Mouse (Mus musculus): ENCODE results near the gene Tmcc1. TPM values are rescaled to one million over a fixed set of nuclear protein-coding genes. Genes with fewer than 3 reads are reported as not detected.
A peak's percentile ranks its signal among the peaks of the same experiment; 100 is the strongest.

The Tmcc1 gene
- polyA plus RNA-seq, 1 experiment from 2014 or later = 14.1 TPM

- H3K4me1 ChIP-seq (ENCODE audit: control insufficient read depth, insufficient read depth, low read length) = no peaks in the 10 kb centered on the region
- ATAC-seq (ENCODE audit: low FRiP score, low TSS enrichment) = no peak
- no peaks in the 10 kb centered on the region for H3K9me3 ChIP-seq (ENCODE audit: control insufficient read depth, low read length)
- H3K27me3 ChIP-seq (ENCODE audit: control insufficient read depth, insufficient read depth, low read length) = no peaks in the 10 kb centered on the region
- 71% methylated on average over 2 of the region's 2 CpGs for whole genome bisulfite sequencing
- no peak overlapping the region for H3K4me2 ChIP-seq (replicated peaks; ENCODE audit: low read depth, low read length)
- no peaks in the 10 kb centered on the region for H3K36me3 ChIP-seq (ENCODE audit: control insufficient read depth, insufficient read depth, low read length)
- H3K9ac ChIP-seq (ENCODE audit: low read depth, low read length) = no peak overlapping the region
- no peak overlapping the region for H3K27ac ChIP-seq (ENCODE audit: low read depth, low read length)
- H3K4me3 ChIP-seq (ENCODE audit: low read length) = no peak overlapping the region
Observed at GRCm38 (mm10) chr6:116199682-116200081, 6.4 kb upstream of the Tmcc1 start.

DNA sequence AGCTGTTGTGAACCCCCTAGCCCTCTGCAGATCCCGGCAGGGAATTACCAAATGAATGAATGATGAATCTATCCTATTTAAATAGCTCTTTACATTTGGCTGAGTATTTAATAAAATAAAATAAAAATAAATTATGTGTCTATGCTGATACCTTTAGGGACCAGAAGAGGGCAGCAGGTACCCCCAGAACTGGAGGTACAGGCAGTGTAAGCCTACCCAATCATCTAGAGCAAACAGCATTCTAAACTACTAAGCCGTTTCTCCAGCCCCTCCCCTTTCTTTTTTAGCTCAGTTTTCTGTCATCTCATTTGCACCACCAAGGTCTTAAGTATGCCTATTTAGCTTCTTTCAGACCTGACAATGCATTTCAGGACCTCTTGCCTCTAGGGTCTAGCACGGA, 4.9 kb upstream of the Tmcc1 start:
- Histone ChIP-seq H3K9ac (ENCODE audit: low read depth, low read length) (no peak overlapping the region), H3K4me1 (ENCODE audit: control insufficient read depth, insufficient read depth, low read length) (no peaks in the 10 kb centered on the region), H3K9me3 (ENCODE audit: control insufficient read depth, low read length) (no peaks in the 10 kb centered on the region), H3K36me3 (ENCODE audit: control insufficient read depth, insufficient read depth, low read length) (no peaks in the 10 kb centered on the region), H3K27me3 (ENCODE audit: control insufficient read depth, insufficient read depth, low read length) (no peaks in the 10 kb centered on the region), H3K4me3 (ENCODE audit: low read length) (no peak overlapping the region), H3K4me2 (replicated peaks; ENCODE audit: low read depth, low read length) (no peak overlapping the region), H3K27ac (ENCODE audit: low read depth, low read length) (no peak overlapping the region)
- no peak for ATAC-seq (ENCODE audit: low FRiP score, low TSS enrichment)
- WGBS = 36% methylated on average over 3 of the region's 3 CpGs

GRCm38 (mm10) chr6:116195811-116196210, 2.5 kb upstream of the Tmcc1 start:
- Histone ChIP-seq H3K9me3 (ENCODE audit: control insufficient read depth, low read length) (no peaks in the 10 kb centered on the region), H3K27me3 (ENCODE audit: control insufficient read depth, insufficient read depth, low read length) (no peaks in the 10 kb centered on the region)

DNA sequence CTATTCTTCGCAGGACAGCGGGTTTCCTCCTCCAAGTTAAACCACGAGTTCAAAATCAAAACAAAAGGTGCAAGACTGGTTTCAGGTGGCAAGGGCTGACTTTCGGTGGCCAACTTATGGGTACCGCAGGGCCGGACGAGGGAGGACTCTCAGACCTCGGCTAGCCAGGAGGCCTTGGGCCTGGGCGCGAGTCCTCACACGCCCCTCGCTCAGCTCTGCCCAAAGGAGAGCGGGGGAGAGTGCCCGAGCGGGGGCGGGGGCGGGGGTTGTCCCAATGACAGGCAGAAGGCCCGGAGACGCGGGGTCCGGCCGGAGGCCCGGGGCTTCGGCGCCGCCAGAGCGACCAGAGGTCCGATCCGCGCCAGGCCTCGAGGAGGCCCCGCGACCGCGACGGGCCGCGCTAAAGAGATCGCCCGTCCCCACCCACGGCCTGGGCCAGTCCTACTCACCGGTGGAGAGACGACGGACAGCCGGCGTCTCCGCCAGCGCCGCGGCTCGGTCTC, 426 bp downstream of the Tmcc1 start:
- H3K27me3 ChIP-seq (ENCODE audit: control insufficient read depth, insufficient read depth, low read length) = no peaks in the 10 kb centered on the region
- ATAC-seq (ENCODE audit: low FRiP score, low TSS enrichment) = peak; percentile 88
- peak overlapping the region; percentile 88 for H3K9ac ChIP-seq (ENCODE audit: low read depth, low read length)
- peak overlapping the region; percentile 85 for H3K4me2 ChIP-seq (replicated peaks; ENCODE audit: low read depth, low read length)
- no peaks in the 10 kb centered on the region for H3K9me3 ChIP-seq (ENCODE audit: control insufficient read depth, low read length)
- peak overlapping the region; percentile 63 for H3K27ac ChIP-seq (ENCODE audit: low read depth, low read length)
- peak overlapping the region; percentile 88 for H3K4me3 ChIP-seq (ENCODE audit: low read length)
- peaks cover 12% of the 10 kb centered on the region; the same call in 1 of the 2 replicates for H3K4me1 ChIP-seq (ENCODE audit: control insufficient read depth, insufficient read depth, low read length)
- WGBS = under 1% methylated on average over 40 of the region's 51 CpGs
- H3K36me3 ChIP-seq (ENCODE audit: control insufficient read depth, insufficient read depth, low read length) = no peaks in the 10 kb centered on the region

More at GRCm38 (mm10) chr6:116195811-116196210, 2.5 kb upstream of the Tmcc1 start:
- Histone ChIP-seq H3K4me3 (ENCODE audit: low read length) (no peak overlapping the region), H3K4me1 (ENCODE audit: control insufficient read depth, insufficient read depth, low read length) (peaks cover 12% of the 10 kb centered on the region; the same call in 1 of the 2 replicates), H3K4me2 (replicated peaks; ENCODE audit: low read depth, low read length) (no peak overlapping the region), H3K36me3 (ENCODE audit: control insufficient read depth, insufficient read depth, low read length) (no peaks in the 10 kb centered on the region), H3K9ac (ENCODE audit: low read depth, low read length) (no peak overlapping the region), H3K27ac (ENCODE audit: low read depth, low read length) (no peak overlapping the region)
- ATAC-seq (ENCODE audit: low FRiP score, low TSS enrichment) = no peak
- WGBS = 74% methylated on average over 8 of the region's 8 CpGs

DNA sequence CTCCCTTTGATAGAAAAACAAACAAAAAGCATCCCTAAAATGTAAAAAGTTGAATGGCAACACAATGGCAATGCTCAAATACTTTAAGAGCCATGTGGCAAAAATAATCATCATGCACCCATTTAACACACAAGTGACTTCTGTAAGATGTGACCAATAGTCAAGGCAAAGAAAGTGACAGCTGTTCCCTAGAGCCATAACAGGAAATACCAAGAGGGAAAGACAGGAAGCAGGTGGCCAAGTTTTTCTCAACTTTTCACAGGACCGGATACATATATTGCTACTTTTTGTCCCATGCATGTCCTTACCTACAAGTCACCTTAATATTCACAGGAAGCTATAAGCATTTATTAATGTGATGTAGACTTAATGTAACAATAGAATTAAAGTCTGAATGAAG, 3.9 kb downstream of the Tmcc1 start:
- Histone ChIP-seq H3K27me3 (ENCODE audit: control insufficient read depth, insufficient read depth, low read length) (no peaks in the 10 kb centered on the region), H3K27ac (ENCODE audit: low read depth, low read length) (no peak overlapping the region), H3K9ac (ENCODE audit: low read depth, low read length) (no peak overlapping the region), H3K4me1 (ENCODE audit: control insufficient read depth, insufficient read depth, low read length) (peaks cover 12% of the 10 kb centered on the region; the same call in 1 of the 2 replicates), H3K36me3 (ENCODE audit: control insufficient read depth, insufficient read depth, low read length) (no peaks in the 10 kb centered on the region), H3K4me2 (replicated peaks; ENCODE audit: low read depth, low read length) (no peak overlapping the region), H3K4me3 (ENCODE audit: low read length) (no peak overlapping the region), H3K9me3 (ENCODE audit: control insufficient read depth, low read length) (no peaks in the 10 kb centered on the region)
- 65% methylated on average over 1 of the region's 1 CpGs for WGBS
- no peak for ATAC-seq (ENCODE audit: low FRiP score, low TSS enrichment)

DNA sequence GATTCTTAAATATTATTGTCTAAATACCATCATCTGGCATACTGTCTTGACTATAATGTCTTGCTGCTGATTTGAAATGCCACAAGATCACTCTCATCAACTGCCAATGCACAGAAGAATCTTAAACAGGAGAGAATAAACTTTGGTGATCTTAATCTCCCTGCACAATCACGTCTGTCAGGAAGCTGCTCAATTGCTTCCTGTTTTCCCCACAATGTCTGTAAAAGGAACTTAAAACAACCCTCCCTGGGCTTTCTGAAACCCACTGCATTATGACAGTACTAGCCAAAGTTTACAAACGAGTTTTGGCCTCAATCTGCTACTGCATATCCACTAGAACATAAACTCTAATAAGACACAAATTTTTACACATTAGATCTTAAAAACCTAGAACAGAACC, 6.8 kb downstream of the Tmcc1 start:
- H3K27me3 ChIP-seq (ENCODE audit: control insufficient read depth, insufficient read depth, low read length) = no peaks in the 10 kb centered on the region
- peaks cover 6% of the 10 kb centered on the region; the same call in 1 of the 2 replicates for H3K4me1 ChIP-seq (ENCODE audit: control insufficient read depth, insufficient read depth, low read length)
- no peak for ATAC-seq (ENCODE audit: low FRiP score, low TSS enrichment)
- no peak overlapping the region for H3K4me3 ChIP-seq (ENCODE audit: low read length)
- no peaks in the 10 kb centered on the region for H3K36me3 ChIP-seq (ENCODE audit: control insufficient read depth, insufficient read depth, low read length)
- WGBS = 31% methylated on average over 2 of the region's 2 CpGs
- no peak overlapping the region for H3K4me2 ChIP-seq (replicated peaks; ENCODE audit: low read depth, low read length)
- no peaks in the 10 kb centered on the region for H3K9me3 ChIP-seq (ENCODE audit: control insufficient read depth, low read length)
- H3K9ac ChIP-seq (ENCODE audit: low read depth, low read length) = no peak overlapping the region
- H3K27ac ChIP-seq (ENCODE audit: low read depth, low read length) = no peak overlapping the region

GRCm38 (mm10) chr6:116183509-116183908, 9.8 kb downstream of the Tmcc1 start:
- no peak for ATAC-seq (ENCODE audit: low FRiP score, low TSS enrichment)
- H3K27ac ChIP-seq (ENCODE audit: low read depth, low read length) = no peak overlapping the region
- H3K4me3 ChIP-seq (ENCODE audit: low read length) = no peak overlapping the region
- no peak overlapping the region for H3K9ac ChIP-seq (ENCODE audit: low read depth, low read length)
- 90% methylated on average over 5 of the region's 5 CpGs for WGBS
- no peak overlapping the region for H3K4me2 ChIP-seq (replicated peaks; ENCODE audit: low read depth, low read length)
- no peaks in the 10 kb centered on the region for H3K9me3 ChIP-seq (ENCODE audit: control insufficient read depth, low read length)
- no peaks in the 10 kb centered on the region for H3K27me3 ChIP-seq (ENCODE audit: control insufficient read depth, insufficient read depth, low read length)
- H3K4me1 ChIP-seq (ENCODE audit: control insufficient read depth, insufficient read depth, low read length) = no peaks in the 10 kb centered on the region
- no peaks in the 10 kb centered on the region for H3K36me3 ChIP-seq (ENCODE audit: control insufficient read depth, insufficient read depth, low read length)

GRCm38 (mm10) chr6:116180731-116181130, 12.6 kb downstream of the Tmcc1 start:
- no peaks in the 10 kb centered on the region for H3K4me1 ChIP-seq (ENCODE audit: control insufficient read depth, insufficient read depth, low read length)
- no peak overlapping the region for H3K9ac ChIP-seq (ENCODE audit: low read depth, low read length)
- H3K27ac ChIP-seq (ENCODE audit: low read depth, low read length) = no peak overlapping the region
- ATAC-seq (ENCODE audit: low FRiP score, low TSS enrichment) = no peak
- H3K9me3 ChIP-seq (ENCODE audit: control insufficient read depth, low read length) = no peaks in the 10 kb centered on the region
- H3K4me3 ChIP-seq (ENCODE audit: low read length) = no peak overlapping the region
- H3K27me3 ChIP-seq (ENCODE audit: control insufficient read depth, insufficient read depth, low read length) = no peaks in the 10 kb centered on the region
- H3K4me2 ChIP-seq (replicated peaks; ENCODE audit: low read depth, low read length) = no peak overlapping the region
- WGBS = 65% methylated on average over 3 of the region's 3 CpGs
- H3K36me3 ChIP-seq (ENCODE audit: control insufficient read depth, insufficient read depth, low read length) = no peaks in the 10 kb centered on the region

DNA sequence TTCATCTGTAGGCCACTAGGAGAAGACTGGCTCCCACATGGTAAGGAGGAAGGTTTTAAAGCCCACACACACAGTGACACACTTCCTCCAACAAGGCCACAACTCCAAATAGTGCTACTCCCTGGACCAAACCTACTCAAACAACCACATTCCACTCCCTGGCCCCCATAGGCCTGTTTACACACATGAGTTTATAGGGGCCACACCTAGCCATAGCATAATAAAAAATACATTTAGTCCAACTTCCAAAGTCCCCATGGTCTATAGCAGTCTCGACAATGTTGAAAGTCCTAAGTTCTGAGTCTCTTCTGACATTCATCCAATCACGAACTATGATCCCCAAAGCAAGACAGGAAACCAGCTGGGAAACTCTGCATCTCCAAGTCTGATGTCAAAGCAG, 14.9 kb downstream of the Tmcc1 start:
- no peak for ATAC-seq (ENCODE audit: low FRiP score, low TSS enrichment)
- no peak overlapping the region for H3K4me3 ChIP-seq (ENCODE audit: low read length)
- H3K9me3 ChIP-seq (ENCODE audit: control insufficient read depth, low read length) = no peaks in the 10 kb centered on the region
- WGBS = 95% methylated on average over 2 of the region's 2 CpGs
- H3K36me3 ChIP-seq (ENCODE audit: control insufficient read depth, insufficient read depth, low read length) = no peaks in the 10 kb centered on the region
- no peak overlapping the region for H3K4me2 ChIP-seq (replicated peaks; ENCODE audit: low read depth, low read length)
- no peak overlapping the region for H3K27ac ChIP-seq (ENCODE audit: low read depth, low read length)
- no peaks in the 10 kb centered on the region for H3K27me3 ChIP-seq (ENCODE audit: control insufficient read depth, insufficient read depth, low read length)
- H3K4me1 ChIP-seq (ENCODE audit: control insufficient read depth, insufficient read depth, low read length) = no peaks in the 10 kb centered on the region
- no peak overlapping the region for H3K9ac ChIP-seq (ENCODE audit: low read depth, low read length)
